Mouse (Mus musculus) midbrain, embryonic 13.5 days (tissue): ENCODE measurements around the gene Odf3l2. TPM values are rescaled to one million over a fixed set of nuclear protein-coding genes. Genes with fewer than 3 reads are reported as not detected.

Experiments used
- ATAC-seq: fragments of 200-750 bp; cut with Nextera tagmentation; 2 replicates; pipeline ENCODE4 v1.8.0; 2017; ENCODE audit warnings: mild to moderate bottlenecking, moderate TSS enrichment, moderate library complexity
- H3K27ac ChIP-seq: fragments of 300-500 bp; sonication (generic); 2 replicates; pipeline ENCODE4 v1.5.1; 2015; ENCODE audit warnings: inconsistent platforms, mild to moderate bottlenecking, moderate library complexity
- H3K27me3 ChIP-seq: fragments of 300-500 bp; sonication (generic); 2 replicates; pipeline ENCODE4 v1.6.1; 2015; ENCODE audit warnings: mild to moderate bottlenecking, inconsistent platforms
- H3K36me3 ChIP-seq: fragments of 300-500 bp; sonication (generic); 2 replicates; pipeline ENCODE4 v1.6.1; 2015; ENCODE audit warnings: mild to moderate bottlenecking, inconsistent platforms
- H3K4me1 ChIP-seq: fragments of 300-500 bp; sonication (generic); replicated peaks from 2 replicates; pipeline ENCODE4 v1.6.1; 2015; ENCODE audit warnings: inconsistent platforms
- H3K4me2 ChIP-seq: fragments of 300-500 bp; sonication (generic); replicated peaks from 2 replicates; pipeline ENCODE4 v1.6.1; 2015; ENCODE audit warnings: moderate library complexity, mild to moderate bottlenecking, inconsistent platforms
- H3K4me3 ChIP-seq: fragments of 300-500 bp; sonication (generic); replicated peaks from 2 replicates; pipeline ENCODE4 v1.5.1; 2015; ENCODE audit warnings: mild to moderate bottlenecking, inconsistent platforms
- H3K9ac ChIP-seq: fragments of 300-500 bp; sonication (generic); replicated peaks from 2 replicates; pipeline ENCODE4 v1.6.1; 2015; ENCODE audit warnings: mild to moderate bottlenecking, inconsistent platforms
- H3K9me3 ChIP-seq: fragments of 300-500 bp; sonication (generic); 2 replicates; pipeline ENCODE4 v1.6.1; 2016; ENCODE audit warnings: mild to moderate bottlenecking, inconsistent platforms
- whole genome bisulfite sequencing: fragments of 180-500 bp; shearing (Covaris S2); methylation state at CpG from one replicate; pipeline ENCODE4 v1.1.7; 2015; 5-methylcytosine and 5-hydroxymethylcytosine counted together
- polyA plus RNA-seq: library from polyadenylated mRNA; unstranded; fragments of >200 nt; fragmentation: Nextera tagmentation; extraction: Ambion mirVana; gene quantifications from 2 replicates; pipeline ENCODE4 v1.2.1, GENCODE M21; 2015

Odf3l2 gene
- polyA plus RNA-seq, 1 experiment from 2014 or later: not detected

DNA sequence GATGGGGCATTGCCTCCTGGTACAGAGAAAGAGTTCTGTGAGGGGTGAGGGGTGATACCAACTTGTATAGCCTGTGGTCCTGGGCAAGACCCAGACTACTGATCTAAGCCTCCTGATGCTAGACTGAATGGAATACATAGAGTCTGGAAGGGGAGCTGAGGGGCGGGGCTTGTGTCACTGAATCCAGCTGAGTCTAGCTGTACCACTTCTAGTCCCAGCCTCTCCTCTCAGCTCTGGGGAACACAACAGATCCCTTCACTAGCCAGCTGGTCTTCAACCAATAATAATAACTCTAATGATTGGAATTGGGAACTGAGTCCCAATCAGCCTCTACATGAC lies 31.3 kb downstream of the Odf3l2 start:
- peaks cover 31% of the 10 kb centered on the region for H3K4me1 ChIP-seq
- no peak overlapping the region for H3K27ac ChIP-seq
- H3K36me3 ChIP-seq: peaks cover 8% of the 10 kb centered on the region; the same call in 1 of the 2 replicates
- no peak for ATAC-seq
- H3K27me3 ChIP-seq: peaks cover 45% of the 10 kb centered on the region
- H3K4me3 ChIP-seq: peak overlapping the region; percentile 50
- 82% methylated on average over 1 of the region's 1 CpGs for WGBS
- H3K9ac ChIP-seq: no peak overlapping the region
- H3K4me2 ChIP-seq: peak overlapping the region; percentile 74
- H3K9me3 ChIP-seq: no peaks in the 10 kb centered on the region

DNA sequence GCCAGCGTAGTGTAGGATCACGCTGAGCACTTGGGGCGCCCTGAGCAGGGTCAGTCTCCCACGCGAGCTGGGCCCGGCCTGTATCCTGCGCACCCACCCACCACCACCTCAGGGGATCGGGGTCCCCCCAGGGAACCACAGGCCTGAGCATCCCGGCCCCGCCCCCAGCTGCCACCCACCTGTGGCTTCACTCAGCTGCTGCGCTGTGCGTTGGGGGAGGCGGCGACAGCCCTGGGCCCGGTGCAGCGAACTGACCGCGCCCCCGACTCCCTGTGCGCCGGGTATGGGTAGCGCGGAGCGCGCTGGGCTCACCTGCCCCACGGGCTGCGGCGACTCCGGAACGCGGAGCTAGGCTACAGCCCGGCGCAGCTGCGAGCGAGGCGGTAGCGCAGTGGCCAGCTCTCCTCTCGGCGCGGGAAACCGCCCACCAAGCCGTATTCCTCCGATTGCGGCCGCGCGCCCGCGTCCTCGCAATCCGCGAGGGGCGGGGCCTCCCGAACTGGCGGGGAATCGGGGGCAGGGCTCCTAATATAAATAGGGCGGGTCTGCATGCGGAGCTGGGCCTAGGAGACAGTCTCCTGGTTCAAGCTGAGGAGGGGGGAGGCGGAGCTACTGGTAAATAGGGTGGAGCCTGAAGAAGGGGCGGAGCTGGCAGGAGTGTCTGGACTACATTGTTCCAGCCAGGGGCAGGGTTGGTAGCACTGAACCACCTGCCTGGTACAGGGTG lies 31.8 kb downstream of the Odf3l2 start, which contains the start of gene C2cd4c:
C2cd4c (minus strand) TSS at position 448 of the 727 bp plus-strand sequence.
- H3K4me1 ChIP-seq: peaks cover 31% of the 10 kb centered on the region
- peak within 1 kb of the TSS; percentile 63 for H3K9ac ChIP-seq
- peak within 1 kb of the TSS; percentile 74 for H3K4me2 ChIP-seq
- H3K4me3 ChIP-seq: peak within 1 kb of the TSS; percentile 50
- under 1% methylated on average over 60 of the region's 60 CpGs for WGBS
- H3K36me3 ChIP-seq: peaks cover 6% of the 10 kb centered on the region; the same call in 1 of the 2 replicates
- H3K27ac ChIP-seq: no peak within 1 kb of the TSS
- H3K9me3 ChIP-seq: no peaks in the 10 kb centered on the region
- peak; percentile 84 for ATAC-seq
- H3K27me3 ChIP-seq: peaks cover 45% of the 10 kb centered on the region

DNA sequence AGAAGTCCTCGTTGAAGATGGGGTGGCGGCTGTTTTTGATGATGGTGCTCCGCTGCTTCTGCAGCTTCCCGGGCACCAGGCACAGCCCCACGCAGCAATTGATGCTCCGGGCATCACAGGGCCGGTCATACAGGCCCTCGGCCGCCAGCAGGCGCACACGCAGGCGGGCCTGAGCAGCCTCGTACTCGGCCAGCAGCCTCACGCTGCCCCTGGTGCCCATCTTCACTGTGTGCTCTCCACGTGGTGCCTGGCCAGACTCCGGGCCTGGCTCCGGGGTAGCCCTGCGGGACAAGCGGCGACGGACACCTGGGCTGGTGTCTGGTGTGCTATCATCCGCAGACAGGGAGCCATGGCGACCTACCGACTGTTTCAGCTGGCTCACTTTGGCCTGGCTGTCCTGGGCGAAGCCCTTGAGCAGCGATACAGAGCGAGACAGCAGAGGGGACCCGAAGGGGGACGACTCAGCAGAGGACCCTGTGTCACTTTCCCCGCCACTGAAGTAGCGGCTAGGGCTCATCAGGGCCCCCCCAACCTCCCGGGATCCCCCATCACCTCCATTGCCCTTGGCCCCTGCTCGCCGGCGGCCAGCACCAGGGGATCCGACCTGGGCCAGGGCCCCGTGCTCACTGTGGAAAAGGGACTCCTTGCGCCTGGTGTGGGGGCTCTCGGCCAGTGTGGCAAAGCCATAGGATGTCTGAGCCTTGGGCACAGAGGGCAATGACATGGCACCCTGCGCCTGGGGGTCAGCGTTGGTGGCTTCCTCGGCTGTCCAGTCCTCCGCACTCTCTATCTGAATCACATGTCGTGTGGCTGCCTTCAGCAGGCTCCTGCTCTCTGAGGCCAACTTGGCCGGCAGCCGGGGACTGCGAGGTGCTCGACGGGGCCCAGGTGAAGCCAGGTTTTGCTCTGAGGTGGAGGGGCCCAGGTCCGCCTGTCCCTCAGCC lies 33.1 kb downstream of the Odf3l2 start:
- peak overlapping the region; percentile 53; the same call in 1 of the 2 replicates for H3K9ac ChIP-seq
- H3K27me3 ChIP-seq: peaks cover 45% of the 10 kb centered on the region
- no peaks in the 10 kb centered on the region for H3K36me3 ChIP-seq
- WGBS: 10% methylated on average over 51 of the region's 51 CpGs
- H3K9me3 ChIP-seq: no peaks in the 10 kb centered on the region
- peak overlapping the region; percentile 50 for H3K4me3 ChIP-seq
- H3K4me1 ChIP-seq: peaks cover 31% of the 10 kb centered on the region
- peak; percentile 52 for ATAC-seq
- no peak overlapping the region for H3K27ac ChIP-seq
- H3K4me2 ChIP-seq: peak overlapping the region; percentile 74

DNA sequence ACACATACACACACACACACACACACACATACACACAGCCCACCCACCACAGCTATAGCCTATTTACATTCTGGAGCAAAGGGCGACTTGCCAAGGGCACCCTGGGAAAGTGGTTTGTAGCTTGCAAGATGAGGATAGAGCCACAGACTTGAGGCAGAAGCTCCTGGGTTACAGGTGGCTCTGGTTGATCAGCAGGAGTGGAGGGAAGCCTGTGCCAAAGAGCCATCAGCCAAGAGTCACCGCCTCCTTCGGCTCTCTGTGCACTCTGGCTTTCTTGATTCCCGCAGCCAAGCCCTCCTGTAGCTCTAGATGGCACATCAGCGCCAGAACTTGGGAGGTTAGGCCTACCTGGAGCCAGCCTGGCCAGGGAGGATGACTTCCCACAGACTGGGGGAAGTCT lies 34.2 kb downstream of the Odf3l2 start:
- 27% methylated on average over 5 of the region's 5 CpGs for WGBS
- H3K36me3 ChIP-seq: no peaks in the 10 kb centered on the region
- no peak for ATAC-seq
- peaks cover 45% of the 10 kb centered on the region for H3K27me3 ChIP-seq
- H3K4me3 ChIP-seq: no peak overlapping the region
- no peak overlapping the region for H3K9ac ChIP-seq
- peaks cover 31% of the 10 kb centered on the region for H3K4me1 ChIP-seq
- no peak overlapping the region for H3K27ac ChIP-seq
- H3K9me3 ChIP-seq: no peaks in the 10 kb centered on the region
- H3K4me2 ChIP-seq: no peak overlapping the region

DNA sequence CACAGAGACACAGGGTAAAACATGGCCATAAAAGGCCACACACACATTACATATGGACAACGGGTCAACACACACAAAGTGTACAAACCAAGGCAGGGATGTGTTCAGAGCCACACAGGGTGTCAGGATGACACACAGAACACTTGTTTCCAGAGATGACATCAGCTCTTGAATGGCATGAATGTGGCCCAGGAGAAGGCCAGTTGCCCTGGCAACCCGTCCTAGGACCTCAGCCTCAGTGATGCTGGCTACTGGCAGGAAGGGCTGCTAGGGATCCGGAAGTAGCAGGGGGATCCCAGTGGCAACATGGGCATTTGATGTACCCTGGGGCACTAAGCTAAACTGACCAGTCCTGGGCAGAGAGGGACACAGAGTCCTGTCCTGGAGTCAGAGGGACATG lies 36.3 kb downstream of the Odf3l2 start:
- no peak overlapping the region for H3K4me3 ChIP-seq
- H3K27ac ChIP-seq: no peak overlapping the region
- H3K4me2 ChIP-seq: no peak overlapping the region
- no peak for ATAC-seq
- no peaks in the 10 kb centered on the region for H3K9me3 ChIP-seq
- no peaks in the 10 kb centered on the region for H3K36me3 ChIP-seq
- 77% methylated on average over 3 of the region's 3 CpGs for WGBS
- peaks cover 42% of the 10 kb centered on the region for H3K27me3 ChIP-seq
- no peak overlapping the region for H3K9ac ChIP-seq
- H3K4me1 ChIP-seq: peaks cover 27% of the 10 kb centered on the region

DNA sequence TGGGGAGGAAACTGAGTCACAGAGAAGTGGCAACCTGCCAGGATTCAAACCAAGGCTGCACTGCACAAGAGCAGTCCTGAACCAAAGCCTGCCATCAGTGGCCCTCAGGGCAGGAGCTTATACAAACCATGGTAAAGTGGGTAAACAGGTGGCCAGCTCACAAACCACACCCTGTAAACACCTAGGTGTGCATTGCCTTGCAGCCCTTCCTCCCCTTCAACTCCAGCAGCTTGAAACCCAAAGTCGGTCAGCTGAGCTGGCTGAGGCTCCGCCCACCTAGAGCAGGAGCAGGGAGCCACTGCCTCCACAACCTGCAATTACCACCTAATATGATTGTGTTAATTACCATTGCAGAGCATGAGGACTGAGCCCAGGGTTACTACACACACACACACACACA lies 37.6 kb downstream of the Odf3l2 start:
- no peak for ATAC-seq

DNA sequence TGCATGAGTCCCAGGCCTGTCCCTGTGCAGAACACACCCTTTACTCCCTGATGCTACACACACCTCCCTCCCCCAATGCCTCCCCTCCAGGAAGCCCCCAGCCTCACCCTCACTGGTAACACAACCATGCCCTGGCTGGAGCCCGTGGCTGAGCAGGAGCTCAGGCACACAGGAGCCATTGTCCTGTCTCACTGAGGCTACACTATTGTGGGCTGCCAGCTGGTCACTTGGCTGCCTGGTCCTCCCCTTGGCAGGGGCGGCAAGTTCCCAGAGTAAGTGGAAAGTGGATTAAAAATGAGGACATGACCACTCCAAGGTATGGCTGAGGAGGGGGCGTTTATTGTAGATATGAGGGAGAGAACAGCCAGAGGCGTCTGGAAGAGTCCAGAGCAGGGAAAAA lies 39.0 kb downstream of the Odf3l2 start:
- Histone ChIP-seq H3K4me1 (0 out of 2 replicates have a peak, but pooled peaks cover 3% of the 10 kb centered on the region), H3K9ac (no peak overlapping the region), H3K27ac (no peak overlapping the region), H3K27me3 (peaks cover 19% of the 10 kb centered on the region), H3K4me3 (no peak overlapping the region), H3K4me2 (no peak overlapping the region), H3K9me3 (no peaks in the 10 kb centered on the region), H3K36me3 (no peaks in the 10 kb centered on the region)
- 68% methylated on average over 4 of the region's 4 CpGs for WGBS
- no peak for ATAC-seq

More for the DNA sequence above, 37.6 kb downstream of the Odf3l2 start:
- Histone ChIP-seq H3K9me3 (no peaks in the 10 kb centered on the region), H3K4me2 (no peak overlapping the region), H3K27me3 (peaks cover 33% of the 10 kb centered on the region), H3K36me3 (no peaks in the 10 kb centered on the region), H3K9ac (no peak overlapping the region), H3K4me1 (peaks cover 15% of the 10 kb centered on the region), H3K4me3 (no peak overlapping the region), H3K27ac (no peak overlapping the region)
- WGBS: 43% methylated on average over 2 of the region's 2 CpGs

DNA sequence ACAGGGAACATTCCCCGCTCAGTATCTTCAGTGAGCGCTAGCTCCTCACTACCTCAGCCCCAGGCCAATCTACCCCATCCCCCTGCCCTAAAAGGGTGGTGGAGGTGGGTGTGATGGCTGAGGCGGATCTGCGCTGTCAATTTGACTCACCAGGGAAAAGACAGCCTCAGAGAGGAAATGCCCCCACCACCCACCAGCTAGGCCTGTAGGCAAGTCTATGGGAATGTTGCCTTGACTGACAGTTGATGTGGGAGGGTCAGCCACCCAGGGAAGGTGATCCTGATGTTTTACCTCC lies 47.7 kb downstream of the Odf3l2 start:
- H3K36me3 ChIP-seq: no peaks in the 10 kb centered on the region
- H3K9ac ChIP-seq: no peak overlapping the region
- 0 out of 2 replicates have a peak, but pooled peaks cover 3% of the 10 kb centered on the region for H3K4me1 ChIP-seq
- H3K27me3 ChIP-seq: peaks cover 10% of the 10 kb centered on the region
- H3K4me3 ChIP-seq: no peak overlapping the region
- WGBS: 71% methylated on average over 4 of the region's 4 CpGs
- H3K4me2 ChIP-seq: no peak overlapping the region
- no peak for ATAC-seq
- H3K9me3 ChIP-seq: no peaks in the 10 kb centered on the region
- no peak overlapping the region for H3K27ac ChIP-seq

DNA sequence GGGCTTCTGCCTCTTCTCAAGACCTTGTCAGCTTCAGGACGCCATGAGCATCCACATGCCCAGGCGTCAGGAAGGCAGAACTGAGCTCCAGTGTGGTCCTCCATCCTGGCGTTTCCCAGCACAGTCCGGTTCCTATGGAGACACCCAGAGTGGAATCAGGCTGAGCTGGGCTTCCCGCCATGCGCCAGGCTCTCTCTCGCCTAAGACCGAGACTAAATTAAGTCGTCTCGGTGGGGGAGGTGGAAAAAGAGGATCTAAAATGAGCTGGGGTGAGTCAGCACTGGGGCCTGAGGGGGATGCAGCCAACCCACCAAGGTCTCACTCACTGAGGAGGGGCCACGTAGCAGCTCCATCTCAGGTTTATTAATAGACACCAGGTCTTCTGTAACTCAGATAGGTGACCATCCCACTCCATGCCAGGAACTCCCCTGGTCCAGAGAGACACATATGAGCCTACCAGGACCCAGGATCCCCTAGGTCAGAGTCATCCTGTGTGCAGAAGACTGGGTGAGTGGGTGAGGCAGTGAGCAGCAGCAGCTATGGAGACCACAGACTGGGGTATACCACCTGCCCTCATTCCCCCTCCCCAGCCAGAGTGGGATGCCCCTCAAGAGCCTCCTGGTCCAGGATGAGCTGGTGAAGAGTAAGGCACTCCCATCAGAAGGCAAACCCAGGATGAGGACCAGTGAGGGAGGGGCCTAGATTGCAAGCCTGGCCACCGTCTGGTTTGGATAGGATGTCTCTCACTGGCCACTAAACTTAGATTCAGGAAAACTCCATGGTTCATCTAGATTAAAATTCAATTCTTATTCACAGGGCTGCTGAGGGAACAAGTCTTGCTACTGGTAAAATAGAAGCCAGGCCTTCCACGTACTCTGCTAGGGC lies 48.2 kb downstream of the Odf3l2 start:
- Histone ChIP-seq H3K9me3 (no peaks in the 10 kb centered on the region), H3K4me1 (0 out of 2 replicates have a peak, but pooled peaks cover 3% of the 10 kb centered on the region), H3K36me3 (no peaks in the 10 kb centered on the region), H3K27ac (no peak overlapping the region), H3K4me2 (no peak overlapping the region), H3K27me3 (peaks cover 10% of the 10 kb centered on the region), H3K9ac (no peak overlapping the region), H3K4me3 (no peak overlapping the region)
- 27% methylated on average over 13 of the region's 13 CpGs for WGBS
- no peak; the same call in 1 of the 2 replicates for ATAC-seq

DNA sequence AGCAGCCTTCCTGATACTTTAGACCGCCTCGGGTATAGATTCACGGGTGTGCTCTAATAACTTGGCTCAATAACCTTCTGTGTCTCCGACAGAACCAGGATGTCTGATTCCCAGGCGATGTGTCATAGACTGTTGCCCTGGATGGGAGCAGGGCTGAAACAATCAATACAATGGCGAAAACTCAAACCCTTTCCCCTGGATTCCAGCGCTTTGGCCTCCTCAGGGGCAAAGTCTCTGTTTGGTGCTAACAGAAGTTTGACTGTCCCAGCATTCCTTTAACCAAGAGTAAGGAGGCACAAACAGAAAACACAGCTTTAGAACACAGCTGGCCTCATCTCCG lies 50.0 kb downstream of the Odf3l2 start:
- Histone ChIP-seq H3K9ac (no peak overlapping the region), H3K4me3 (no peak overlapping the region), H3K36me3 (no peaks in the 10 kb centered on the region), H3K27me3 (peaks cover 10% of the 10 kb centered on the region), H3K27ac (no peak overlapping the region), H3K4me1 (0 out of 2 replicates have a peak, but pooled peaks cover 3% of the 10 kb centered on the region), H3K4me2 (no peak overlapping the region), H3K9me3 (no peaks in the 10 kb centered on the region)
- 59% methylated on average over 8 of the region's 8 CpGs for WGBS
- ATAC-seq: peak; percentile 45

DNA sequence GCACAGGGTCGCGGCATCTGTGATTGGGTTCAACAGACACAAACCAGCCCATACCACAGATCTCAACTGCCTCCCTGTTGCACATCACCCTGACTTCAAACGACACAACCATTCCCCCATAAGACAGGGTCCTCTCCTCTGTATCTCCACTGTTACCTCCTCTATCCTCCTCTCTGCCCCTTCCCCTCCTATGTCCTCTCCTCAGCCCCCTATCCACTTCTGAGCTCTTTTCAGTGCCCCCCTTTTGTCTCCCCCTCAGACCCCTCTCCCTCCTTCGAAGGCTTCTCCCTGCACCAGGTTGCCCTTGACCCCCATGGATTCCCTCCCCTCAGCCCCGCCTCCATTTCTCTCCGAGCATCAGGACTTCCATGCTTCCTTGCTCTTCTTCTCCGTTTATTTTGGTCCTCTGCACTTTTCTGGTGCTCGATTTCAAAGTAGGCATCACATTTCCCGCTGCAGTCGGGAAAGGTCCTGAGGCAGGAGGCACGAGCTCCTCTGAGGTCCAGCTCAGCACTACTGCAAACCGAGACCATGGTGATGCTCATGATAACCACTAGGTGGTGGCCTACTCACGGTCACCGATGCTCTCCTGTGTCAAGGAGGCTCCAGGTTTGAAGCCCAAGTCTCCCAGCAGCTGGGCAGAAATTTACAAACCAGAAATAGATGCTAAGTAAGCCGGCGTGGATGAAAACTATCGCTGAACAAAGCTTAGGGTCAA lies 50.5 kb downstream of the Odf3l2 start:
- 14% methylated on average over 17 of the region's 17 CpGs for WGBS
- no peak overlapping the region for H3K9ac ChIP-seq
- 0 out of 2 replicates have a peak, but pooled peaks cover 3% of the 10 kb centered on the region for H3K4me1 ChIP-seq
- no peaks in the 10 kb centered on the region for H3K9me3 ChIP-seq
- peak; percentile 90 for ATAC-seq
- no peak overlapping the region; the same call in 1 of the 2 replicates for H3K4me2 ChIP-seq
- H3K4me3 ChIP-seq: no peak overlapping the region
- H3K27ac ChIP-seq: no peak overlapping the region
- H3K27me3 ChIP-seq: peaks cover 10% of the 10 kb centered on the region
- H3K36me3 ChIP-seq: no peaks in the 10 kb centered on the region
